Mouse (Mus musculus) layer of hippocampus, adult 2 months (tissue): Measurements from ENCODE around the gene Ftsj1. TPM values are rescaled to one million over a fixed set of nuclear protein-coding genes. Genes with fewer than 3 reads are reported as not detected.

Experiments used
- DNase-seq, 2 experiments: peaks; one replicate each; pipeline ENCODE4 v3.0.0; 2022; ENCODE audit warnings: low spot score in 2 of 2
- H3K27ac ChIP-seq: fragments of 200-600 bp; 2 replicates; pipeline ENCODE4 v1.8.1; 2022
- H3K4me3 ChIP-seq: fragments of 200-600 bp; 2 replicates; pipeline ENCODE4 v1.8.1; 2022; ENCODE audit warnings: mild to moderate bottlenecking
- CTCF ChIP-seq: fragments of 200-600 bp; conservative IDR thresholded peaks from 2 replicates; pipeline ENCODE4 v1.8.1; 2022; ENCODE audit warnings: antibody characterized with exemption, mild to moderate bottlenecking, moderate library complexity
- total RNA-seq, 2 experiments: library from RNA; stranded (reverse); gene quantifications; 2 replicates each; pipeline ENCODE4 v1.2.3; 2021

Ftsj1 gene
- total RNA-seq, 2 experiments from 2014 or later: 24.2 to 27.0 TPM

GRCm38 (mm10) chrX:8206694-8207197 lies 45.5 kb downstream of the Ftsj1 start:
- Histone ChIP-seq H3K27ac (peak overlapping the region; percentile 95), H3K4me3 (peak overlapping the region; percentile 70)
- TF ChIP-seq CTCF: no peak
- no peak for DNase-seq

DNA sequence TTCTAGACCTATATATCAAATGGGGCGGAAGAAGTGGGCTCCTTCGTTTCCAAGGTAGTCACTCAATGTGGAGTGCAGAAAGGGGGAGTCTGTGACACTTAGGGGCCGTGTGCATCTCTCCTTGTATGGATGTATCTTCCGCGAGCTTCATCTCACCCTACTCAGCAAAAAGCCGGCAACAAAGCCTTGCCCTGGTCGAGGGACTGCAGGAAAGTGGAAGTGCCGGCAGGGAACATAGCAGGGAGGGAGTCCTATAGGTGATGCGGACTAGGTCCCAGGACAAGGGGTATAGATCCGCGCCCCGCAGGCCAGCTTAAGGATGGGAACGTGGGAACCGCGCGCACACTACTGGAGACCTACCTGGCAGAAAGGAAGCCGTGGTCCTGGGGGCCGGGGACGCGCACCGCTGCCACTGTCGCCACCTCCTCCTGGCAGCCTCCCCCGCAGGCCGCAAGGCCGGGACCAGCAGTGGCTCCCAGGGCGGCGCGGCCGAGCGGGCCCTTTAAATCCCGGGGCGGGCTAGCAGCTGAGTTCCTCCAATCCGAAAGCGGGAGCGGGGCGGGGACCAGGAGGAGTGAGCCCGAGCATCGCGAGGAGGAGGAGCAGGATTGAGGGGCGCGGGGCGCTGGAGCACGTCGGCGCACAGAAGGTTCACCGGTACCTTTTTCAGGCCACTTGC lies 46.1 kb downstream of the Ftsj1 start, which contains the start of gene Porcn:
Gene Porcn (minus strand): TSS at position 511 of the 679 bp plus-strand sequence.
- peak within 1 kb of the TSS; percentile 70 for H3K4me3 ChIP-seq
- TF ChIP-seq CTCF: no peak
- H3K27ac ChIP-seq: peak within 1 kb of the TSS; percentile 95
- peak; percentile 81 to 87 for DNase-seq

GRCm38 (mm10) chrX:8205551-8205950 lies 46.7 kb downstream of the Ftsj1 start:
- peak overlapping the region; percentile 95 for H3K27ac ChIP-seq
- peak in 1 of 2 experiments; percentile 13 for DNase-seq
- peak overlapping the region; percentile 70 for H3K4me3 ChIP-seq
- TF ChIP-seq CTCF: no peak

DNA sequence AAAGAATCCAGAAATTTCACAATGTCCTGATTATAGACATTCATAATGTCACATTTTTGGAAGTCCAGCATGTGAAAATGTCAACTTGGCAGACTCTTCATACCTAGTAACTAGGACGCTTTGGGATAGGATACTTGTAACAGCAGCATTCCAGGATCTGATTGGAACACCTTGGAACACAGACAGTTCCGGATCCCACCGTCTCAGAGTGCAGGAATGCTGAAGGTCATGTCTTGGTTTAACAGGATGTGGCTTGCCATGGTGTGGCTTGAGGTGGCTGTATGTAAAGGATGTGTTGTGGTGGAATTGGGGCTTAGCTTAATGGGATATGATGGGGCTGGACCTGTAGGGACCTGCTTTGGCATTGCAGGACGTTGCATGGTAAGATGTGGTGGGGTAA lies 47.1 kb downstream of the Ftsj1 start:
- Histone ChIP-seq H3K4me3 (peak overlapping the region; percentile 70), H3K27ac (peak overlapping the region; percentile 95)
- no peak for TF ChIP-seq CTCF
- DNase-seq: no peak

DNA sequence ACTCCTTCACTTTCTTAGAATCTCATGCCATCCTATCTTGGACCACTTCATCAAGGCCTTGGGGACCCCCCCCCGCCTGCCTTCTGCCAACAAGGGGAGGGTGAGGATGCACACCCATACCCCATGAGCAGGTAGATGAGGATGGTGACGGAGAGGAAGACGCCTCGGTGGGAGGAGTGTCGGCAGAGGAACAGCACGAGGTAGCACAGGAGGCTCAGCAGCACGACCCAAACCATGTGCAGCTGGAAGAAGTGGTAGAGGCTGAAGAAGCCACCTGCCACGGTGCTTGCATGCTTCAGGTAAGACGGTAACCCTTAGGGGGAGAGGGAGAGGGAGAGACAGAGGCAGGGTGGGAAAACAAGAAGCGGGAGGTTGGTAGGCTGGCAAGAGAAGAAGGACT lies 48.1 kb downstream of the Ftsj1 start:
- Histone ChIP-seq H3K27ac (no peak overlapping the region), H3K4me3 (no peak overlapping the region)
- TF ChIP-seq CTCF: no peak
- no peak for DNase-seq

GRCm38 (mm10) chrX:8203105-8203504 lies 49.1 kb downstream of the Ftsj1 start:
- Histone ChIP-seq H3K4me3 (peak overlapping the region; percentile 18; the same call in 1 of the 2 replicates), H3K27ac (no peak overlapping the region)
- DNase-seq: no peak
- TF ChIP-seq CTCF: no peak

DNA sequence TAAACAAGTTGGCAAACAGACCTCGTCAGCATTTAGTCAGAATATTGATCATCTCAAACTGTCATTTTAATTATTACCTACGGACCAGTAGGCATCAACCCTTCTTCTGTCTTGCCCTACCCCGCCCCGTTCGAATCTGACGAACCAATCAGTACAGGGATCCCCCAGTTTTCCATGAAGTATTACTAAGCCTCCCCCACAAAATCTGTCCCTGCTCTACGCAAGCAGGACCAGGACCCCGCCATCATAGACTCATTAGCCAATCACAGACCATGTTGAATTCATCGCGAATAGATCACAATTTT lies 58.8 kb downstream of the Ftsj1 start, which contains the start of gene Ebp:
Gene Ebp (minus strand): TSS at position 94 of the 305 bp plus-strand sequence.
- peak within 1 kb of the TSS; percentile 92 for H3K27ac ChIP-seq
- DNase-seq: peak; percentile 64 to 78
- H3K4me3 ChIP-seq: peak within 1 kb of the TSS; percentile 75
- TF ChIP-seq CTCF: no peak

DNA sequence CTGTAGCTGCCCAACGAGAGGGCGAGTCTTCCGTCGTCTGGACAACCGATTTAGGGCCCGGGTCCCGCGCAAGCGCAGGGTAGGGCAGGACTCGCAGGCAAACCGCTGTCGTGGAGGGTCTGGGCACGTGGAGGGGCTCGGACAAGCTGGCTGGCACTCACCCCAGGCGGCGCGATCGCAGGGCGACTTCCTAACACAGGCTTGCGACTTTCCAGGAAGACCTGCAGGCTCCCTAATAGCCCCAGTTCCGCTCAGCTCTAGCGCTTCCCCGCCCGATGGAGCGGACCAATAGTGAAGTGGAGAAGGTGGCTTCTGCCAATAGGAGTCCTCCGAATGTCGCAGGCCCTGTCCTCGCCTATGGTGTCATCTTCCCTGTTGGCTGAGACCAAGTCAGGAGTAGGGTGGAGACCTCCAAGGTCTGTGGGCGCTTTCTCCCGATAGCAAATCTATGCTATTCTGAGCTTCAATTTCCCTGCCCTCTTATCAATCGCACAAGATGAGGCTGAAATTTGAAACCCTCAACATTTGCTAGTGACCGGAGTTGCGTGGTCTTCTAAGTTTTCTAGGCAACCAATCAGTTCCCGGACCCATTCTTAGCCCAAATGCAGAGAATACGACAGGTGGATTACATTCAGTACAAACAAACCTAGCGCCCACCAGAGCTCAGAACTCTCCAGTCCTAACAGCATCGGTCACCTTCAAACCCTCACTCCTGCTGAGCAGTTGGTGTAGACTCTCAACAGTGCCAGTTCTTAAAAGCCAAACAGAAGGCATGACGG lies 59.4 kb downstream of the Ftsj1 start:
- Histone ChIP-seq H3K4me3 (peak overlapping the region; percentile 75), H3K27ac (peak overlapping the region; percentile 92)
- DNase-seq: peak; percentile 69 to 86
- no peak; the same call in 1 of the 2 replicates for TF ChIP-seq CTCF

DNA sequence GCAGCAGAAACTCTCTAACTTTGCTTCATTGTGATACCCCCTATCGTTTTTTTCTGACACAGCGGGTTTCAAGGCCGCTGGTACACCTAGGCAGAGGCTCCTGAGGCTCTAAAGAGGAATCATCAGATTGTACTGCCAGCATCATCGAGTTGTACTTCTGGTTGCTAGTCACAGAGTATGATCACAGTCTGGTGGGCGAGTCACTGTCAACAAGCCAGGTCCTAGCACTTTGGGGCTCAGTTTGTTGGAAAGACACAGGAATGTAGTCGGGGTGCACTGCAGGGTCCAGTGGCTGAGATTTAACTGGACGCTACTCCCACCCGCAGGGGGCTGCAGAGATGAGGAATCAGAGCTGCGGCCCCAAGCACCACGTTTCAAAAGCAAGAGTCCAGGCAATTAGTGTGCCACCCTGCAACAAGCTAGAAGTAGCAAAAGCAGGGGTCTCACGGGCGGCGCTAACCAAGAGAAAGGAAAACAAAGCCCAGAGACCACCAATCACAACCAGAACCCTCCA lies 60.0 kb downstream of the Ftsj1 start:
- H3K4me3 ChIP-seq: peak overlapping the region; percentile 75
- peak overlapping the region; percentile 92 for H3K27ac ChIP-seq
- DNase-seq: no peak
- no peak for TF ChIP-seq CTCF

Other genes starting within 250 kb of the Ftsj1 start
- under 1 TPM in 1 of 2 experiments, not detected in 1; 0.59 TPM for gene Glod5, start 233.9 kb downstream of the Ftsj1 start, total RNA-seq
- gene Suv39h1, start 177.6 kb downstream of the Ftsj1 start, total RNA-seq: 10 to 100 TPM; 20.2 to 20.3 TPM
- 1 to 10 TPM in 1 of 2 experiments, under 1 TPM in 1; 0.98 to 2.0 TPM for gene Was, start 161.9 kb downstream of the Ftsj1 start, total RNA-seq
- gene Wdr13, start 119.5 kb downstream of the Ftsj1 start, total RNA-seq: 100 to 1,000 TPM; 208 to 235 TPM
- 100 to 1,000 TPM; 111 to 133 TPM for gene Rbm3, start 106.5 kb downstream of the Ftsj1 start, total RNA-seq
- 10 to 100 TPM; 13.5 to 13.6 TPM for gene Tbc1d25, start 76.2 kb downstream of the Ftsj1 start, total RNA-seq
- gene Ebp, start 58.9 kb downstream of the Ftsj1 start, total RNA-seq: 10 to 100 TPM; 28.5 to 32.5 TPM
- 100 to 1,000 TPM; 102 to 113 TPM for gene Porcn, start 45.9 kb downstream of the Ftsj1 start, total RNA-seq
- 1 to 10 TPM; 5.0 to 7.6 TPM for gene Slc38a5, start 18.7 kb upstream of the Ftsj1 start, total RNA-seq
- not detected for gene Ssxb10, start 75.0 kb upstream of the Ftsj1 start, total RNA-seq
- not detected for gene Ssxb9, start 114.6 kb upstream of the Ftsj1 start, total RNA-seq
- not detected for gene Ssxb1, start 160.9 kb upstream of the Ftsj1 start, total RNA-seq
- not detected for gene Ssxb2, start 209.3 kb upstream of the Ftsj1 start, total RNA-seq